Mouse (Mus musculus): Measurements from ENCODE around the gene B4galt3. TPM values are rescaled to one million over a fixed set of nuclear protein-coding genes. Genes with fewer than 3 reads are reported as not detected.

B4galt3 gene
- total RNA-seq, 1 experiment from 2014 or later, result 144 TPM

- no peak for ATAC-seq (ENCODE audit: extremely low read depth, insufficient number of reproducible peaks, low FRiP score, poor library complexity, severe bottlenecking)
These were observed 39.2 kb downstream of the B4galt3 start for GRCm38 (mm10) chr1:171309321-171309720.

- no peak for ATAC-seq (ENCODE audit: extremely low read depth, insufficient number of reproducible peaks, low FRiP score, poor library complexity, severe bottlenecking)
These were observed 49.6 kb downstream of the B4galt3 start for GRCm38 (mm10) chr1:171319748-171320147.

GRCm38 (mm10) chr1:171320151-171320550 lies 50.0 kb downstream of the B4galt3 start:
- no peak for ATAC-seq (ENCODE audit: extremely low read depth, insufficient number of reproducible peaks, low FRiP score, poor library complexity, severe bottlenecking)

- ATAC-seq (ENCODE audit: extremely low read depth, insufficient number of reproducible peaks, low FRiP score, poor library complexity, severe bottlenecking), result peak; percentile 55; the same call in 1 of the 2 replicates
These were observed 51.3 kb downstream of the B4galt3 start for GRCm38 (mm10) chr1:171321415-171321814.

- no peak for ATAC-seq (ENCODE audit: extremely low read depth, insufficient number of reproducible peaks, low FRiP score, poor library complexity, severe bottlenecking)
These were observed 51.9 kb downstream of the B4galt3 start for GRCm38 (mm10) chr1:171322012-171322411.

GRCm38 (mm10) chr1:171325571-171325970 lies 55.4 kb downstream of the B4galt3 start:
- ATAC-seq (ENCODE audit: extremely low read depth, insufficient number of reproducible peaks, low FRiP score, poor library complexity, severe bottlenecking), result no peak

Other genes starting within 250 kb of the B4galt3 start
- 682 and 697 TPM in 2 replicates for gene Fcgr3, start 205.4 kb upstream of the B4galt3 start, total RNA-seq (2017)
- not detected in 2 replicates for gene Cfap126, start 156.4 kb upstream of the B4galt3 start, total RNA-seq (2017)
- 16.3 and 16.9 TPM in 2 replicates for gene Sdhc, start 119.7 kb upstream of the B4galt3 start, total RNA-seq (2017)
- gene Mpz, start 119.6 kb upstream of the B4galt3 start, total RNA-seq (2017), result not detected in 2 replicates
- gene Pcp4l1, start 74.1 kb upstream of the B4galt3 start, total RNA-seq (2017), result 0.49 and 0.81 TPM in 2 replicates
- 0.25 TPM in 1 of 2 replicates, not detected in the other for gene Nr1i3, start 56.4 kb upstream of the B4galt3 start, total RNA-seq (2017)
- gene Tomm40l, start 47.8 kb upstream of the B4galt3 start, total RNA-seq (2017), result 6.6 and 7.5 TPM in 2 replicates
- gene Apoa2, start 45.3 kb upstream of the B4galt3 start, total RNA-seq (2017), result not detected in 2 replicates
- 410 and 425 TPM in 2 replicates for gene Fcer1g, start 36.0 kb upstream of the B4galt3 start, total RNA-seq (2017)
- 0.12 TPM in 1 of 2 replicates, not detected in the other for gene Adamts4, start 19.9 kb upstream of the B4galt3 start, total RNA-seq (2017)
- 150 and 174 TPM in 2 replicates for gene Ndufs2, start 18.9 kb upstream of the B4galt3 start, total RNA-seq (2017)
- gene Ppox, start 10.9 kb downstream of the B4galt3 start, total RNA-seq (2017), result 48.4 and 57.0 TPM in 2 replicates
- 45.5 and 45.7 TPM in 2 replicates for gene Usp21, start 17.7 kb downstream of the B4galt3 start, total RNA-seq (2017)
- gene Ufc1, start 24.7 kb downstream of the B4galt3 start, total RNA-seq (2017), result 32.0 and 39.7 TPM in 2 replicates
- gene Dedd, start 58.8 kb downstream of the B4galt3 start, total RNA-seq (2017), result 24.2 and 30.4 TPM in 2 replicates
- gene Nit1, start 75.3 kb downstream of the B4galt3 start, total RNA-seq (2017), result 27.2 and 33.0 TPM in 2 replicates
- 13.1 and 18.7 TPM in 2 replicates for gene Pfdn2, start 75.3 kb downstream of the B4galt3 start, total RNA-seq (2017)
- 0.58 TPM in 1 of 2 replicates, not detected in the other for gene Klhdc9, start 90.5 kb downstream of the B4galt3 start, total RNA-seq (2017)
- gene Nectin4, start 99.8 kb downstream of the B4galt3 start, total RNA-seq (2017), result 2.2 and 2.9 TPM in 2 replicates
- gene Arhgap30, start 118.6 kb downstream of the B4galt3 start, total RNA-seq (2017), result 441 and 469 TPM in 2 replicates
- 111 and 138 TPM in 2 replicates for gene Usf1, start 141.0 kb downstream of the B4galt3 start, total RNA-seq (2017)
- gene Tstd1, start 148.5 kb downstream of the B4galt3 start, total RNA-seq (2017), result 8.8 and 15.2 TPM in 2 replicates
- 2.5 and 2.9 TPM in 2 replicates for gene F11r, start 167.2 kb downstream of the B4galt3 start, total RNA-seq (2017)
- gene Alyref2, start 233.2 kb downstream of the B4galt3 start, total RNA-seq (2017), result 20.3 and 20.7 TPM in 2 replicates

Data from neutrophil, adult 5-6 weeks (primary cell).